Mouse (Mus musculus): ENCODE results near the gene Mus81.

Gene Mus81

GRCm38 (mm10) chr19:5487768-5488550, at the start of gene Mus81:
Gene Mus81, minus strand, starts transcription at chr19:5488402.
- DNase-seq, result peak; percentile 98

DNA sequence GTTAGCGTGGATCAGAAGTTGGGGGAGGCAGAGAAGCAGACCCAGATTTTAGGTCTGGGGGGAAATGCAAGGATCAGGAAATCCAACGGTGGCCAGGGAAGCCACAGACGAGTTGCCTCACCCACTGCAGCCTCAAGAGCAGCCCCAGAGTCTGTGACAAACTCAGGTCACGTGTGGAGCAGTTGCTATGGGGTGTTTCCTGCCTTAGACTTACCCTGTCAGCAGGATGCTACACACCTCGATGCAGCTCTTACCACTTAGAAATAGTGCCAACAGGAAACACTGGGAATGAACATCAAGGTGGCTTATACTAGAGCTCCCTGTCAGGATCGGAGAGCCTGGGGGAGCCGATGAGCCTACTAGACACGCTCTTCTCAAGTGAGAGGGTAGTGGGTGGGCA, 44.3 kb upstream of the Mus81 start:
- DNase-seq, result no peak

DNA sequence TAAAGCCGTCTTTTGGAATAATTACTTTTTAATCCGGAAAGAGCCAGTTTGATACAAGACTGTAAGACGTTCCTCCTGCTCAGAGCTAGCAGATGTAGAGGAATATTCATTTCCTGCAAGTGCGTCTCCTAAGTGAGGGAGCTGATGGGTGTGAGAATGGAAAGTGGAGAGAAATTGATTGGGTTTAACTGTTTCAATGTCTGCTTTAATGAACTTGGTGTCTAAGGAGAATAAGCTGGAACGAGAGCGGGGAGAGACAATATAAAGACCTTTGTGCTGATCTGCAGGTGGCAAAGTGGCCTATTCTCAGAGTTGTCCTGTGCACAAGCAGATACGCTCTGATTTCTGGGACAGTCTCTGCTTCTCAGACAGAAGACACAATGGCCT, 41.9 kb upstream of the Mus81 start:
- DNase-seq, result no peak

GRCm38 (mm10) chr19:5529325-5530137, 41.3 kb upstream of the Mus81 start:
- DNase-seq, result peak; percentile 99

DNA sequence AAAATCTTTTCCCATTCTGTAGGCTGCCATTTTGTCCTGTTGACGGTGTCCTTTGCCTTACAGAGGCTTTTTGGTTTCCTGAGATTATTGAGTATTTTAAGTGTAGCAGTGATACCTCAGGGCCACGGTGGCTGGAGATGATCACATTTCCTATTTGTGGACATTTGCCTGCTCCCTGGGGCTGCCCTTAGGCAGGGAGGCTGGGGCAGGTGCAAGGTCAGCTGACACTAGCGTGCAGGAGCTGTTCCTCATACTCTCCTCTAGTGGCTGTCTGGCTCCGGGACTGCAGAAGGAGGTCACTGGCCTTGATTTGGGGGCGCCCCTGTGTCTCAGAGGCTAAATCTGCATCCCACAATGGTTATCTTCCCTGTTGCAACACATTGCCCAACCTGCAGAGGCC, 37.0 kb upstream of the Mus81 start:
- no peak for DNase-seq

- DNase-seq, result no peak
Observed at GRCm38 (mm10) chr19:5518721-5519120, 30.5 kb upstream of the Mus81 start.

DNA sequence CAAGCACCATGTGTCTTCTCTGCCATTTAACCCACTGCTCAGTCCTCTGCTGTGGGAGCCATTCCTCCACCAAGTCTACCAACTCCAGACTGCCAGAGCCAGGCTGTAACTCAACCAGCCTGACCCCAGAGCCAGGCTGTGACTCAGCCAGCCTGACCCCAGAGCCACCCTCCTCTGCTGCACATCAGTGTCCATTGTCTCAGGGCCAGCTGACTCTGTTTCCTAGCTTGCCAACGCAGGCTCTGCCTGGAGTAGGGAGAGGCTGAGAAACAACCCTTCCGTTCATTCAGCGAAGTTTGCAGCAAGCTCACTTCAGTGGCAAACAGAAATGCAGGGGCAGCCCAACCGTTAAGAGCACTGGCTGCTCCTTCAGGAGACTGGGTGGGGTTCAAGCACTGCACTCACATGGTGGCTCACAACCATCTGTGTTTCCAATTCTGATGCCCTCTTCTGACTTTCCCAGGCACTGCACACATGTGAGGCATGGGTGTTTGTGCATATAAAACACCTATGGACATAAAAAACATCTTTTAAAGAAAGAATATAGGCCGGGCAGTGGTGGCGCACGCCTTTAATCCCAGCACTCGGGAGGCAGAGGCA, 28.8 kb upstream of the Mus81 start:
- no peak for DNase-seq

- no peak for DNase-seq
Observed at GRCm38 (mm10) chr19:5515840-5516777, 27.9 kb upstream of the Mus81 start.

- DNase-seq, result no peak
Observed at GRCm38 (mm10) chr19:5513005-5513349, 24.8 kb upstream of the Mus81 start.

DNA sequence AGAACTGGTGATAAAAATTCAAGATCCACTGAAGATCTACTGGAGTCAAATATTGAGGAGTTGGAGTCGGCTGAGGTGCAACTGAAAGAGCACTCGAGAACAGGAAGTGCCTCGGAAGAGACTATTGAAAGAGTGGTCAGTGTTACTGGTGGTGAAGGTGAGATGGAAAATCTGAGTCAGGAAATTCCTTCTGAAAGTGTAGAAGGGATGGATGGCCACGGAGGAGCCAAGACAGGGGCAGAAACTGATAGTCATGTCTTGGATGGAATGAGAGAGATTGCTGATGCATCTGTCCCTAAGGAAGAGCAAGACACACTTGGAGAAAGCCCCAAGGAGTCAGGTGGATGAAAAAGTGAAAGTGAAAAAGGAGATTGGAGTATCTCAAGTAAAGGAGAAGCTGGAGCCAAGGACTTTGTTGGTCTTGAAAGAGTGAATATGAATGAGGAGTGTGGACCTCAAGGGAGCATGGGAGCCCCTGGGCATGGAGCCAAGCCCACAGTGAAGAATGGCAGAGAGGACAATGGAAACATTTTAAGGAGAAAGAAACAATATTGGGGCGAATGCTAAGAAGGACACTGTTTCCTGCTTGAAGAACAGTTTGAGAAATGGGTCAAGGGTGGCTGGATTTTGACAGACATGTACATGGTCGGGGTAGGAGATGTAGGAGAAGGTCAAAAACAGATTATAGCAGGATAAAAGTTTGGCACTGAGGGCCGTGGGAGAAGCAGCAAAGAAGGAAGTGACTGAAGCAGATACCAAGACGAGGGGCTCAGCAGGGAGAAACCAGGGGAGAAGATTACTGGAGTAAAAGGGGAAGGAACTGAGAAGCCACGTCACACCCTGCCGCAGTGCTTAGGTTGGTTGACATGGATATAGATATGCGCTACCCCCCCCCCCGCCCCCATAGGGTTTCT, 24.1 kb upstream of the Mus81 start:
- DNase-seq, result no peak

DNA sequence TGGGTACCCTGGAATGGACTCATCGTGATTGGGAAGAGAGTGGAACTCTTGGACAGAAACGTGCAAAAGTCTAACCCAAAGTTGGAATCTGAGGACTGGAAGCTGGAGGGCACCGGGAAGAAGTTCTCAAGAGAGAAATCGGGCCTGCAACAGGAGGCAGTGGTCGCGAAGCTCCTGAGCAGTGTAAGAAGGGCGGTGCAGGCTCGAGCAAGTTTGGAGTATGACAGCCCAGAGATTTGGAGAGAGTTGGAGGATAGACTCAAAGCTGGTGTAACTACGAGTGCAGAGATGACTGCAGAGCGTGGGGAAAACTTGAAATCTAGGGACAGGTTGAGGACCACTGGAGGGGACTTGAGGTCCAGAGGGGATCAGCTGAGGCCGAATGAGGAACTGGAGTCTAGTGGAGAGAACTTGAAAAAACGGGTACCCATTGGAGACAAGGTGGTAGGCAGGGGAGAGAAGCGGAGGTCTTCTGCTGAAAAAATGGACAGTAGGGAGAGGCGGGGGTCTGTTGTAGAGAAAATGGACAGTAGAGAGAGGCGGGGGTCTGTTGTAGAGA, 23.0 kb upstream of the Mus81 start:
- no peak for DNase-seq

DNA sequence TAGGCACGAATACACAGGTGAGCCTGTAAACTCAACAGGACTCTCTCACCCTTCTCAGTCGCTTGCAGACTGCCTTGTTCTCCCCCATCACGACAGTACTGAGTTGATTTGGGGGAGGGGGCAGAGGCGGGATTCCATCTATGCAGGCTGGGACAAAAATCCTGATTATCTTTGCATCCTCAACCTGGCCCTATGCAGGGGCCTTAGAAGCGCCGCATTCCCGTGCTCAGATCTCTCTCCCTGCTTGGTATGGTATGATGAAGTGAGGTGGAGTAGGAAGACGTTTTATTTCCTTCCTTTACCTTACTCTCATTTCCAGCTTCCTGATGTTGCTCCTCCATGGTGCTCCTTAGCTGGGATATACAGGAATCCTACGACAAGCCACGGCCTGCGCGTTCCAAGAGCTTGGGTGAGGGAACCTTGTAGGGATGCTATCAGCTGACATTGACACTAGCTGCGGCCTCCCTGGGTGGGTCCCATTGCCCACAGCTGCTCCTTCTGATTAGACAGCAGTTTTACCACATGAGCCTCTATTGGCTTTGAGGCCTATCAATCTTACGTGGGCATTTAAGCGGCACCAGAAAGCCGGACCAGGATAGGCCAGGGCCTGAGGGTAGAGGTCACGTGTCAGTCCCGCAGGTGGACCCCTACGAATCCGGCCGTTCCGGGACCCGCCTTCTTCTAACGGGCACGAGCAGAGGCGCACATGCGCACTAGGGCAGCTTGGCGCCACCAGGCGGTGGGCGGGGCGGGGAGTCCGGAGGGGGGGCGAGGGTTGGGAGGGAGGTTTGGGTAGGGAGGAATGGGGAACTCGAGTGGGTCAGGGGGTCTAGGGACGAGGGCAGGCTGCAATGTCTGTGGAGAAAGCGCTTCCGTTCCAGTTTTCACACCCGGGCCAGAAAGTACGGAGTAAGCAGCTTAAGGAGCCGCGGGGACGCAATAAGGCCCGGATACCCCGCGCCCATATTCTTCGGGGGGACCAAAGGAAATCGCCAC, 22.1 kb upstream of the Mus81 start, which contains the start of gene Snx32:
TSS of gene Snx32 (minus strand) at position 508 of the 996 bp plus-strand sequence.
- peak; percentile 98 for DNase-seq

- no peak for DNase-seq
Observed at GRCm38 (mm10) chr19:5503687-5504086, 15.5 kb upstream of the Mus81 start, which contains the start of gene 1700020D05Rik. Gene 1700020D05Rik, minus strand, starts transcription at chr19:5503787.

DNA sequence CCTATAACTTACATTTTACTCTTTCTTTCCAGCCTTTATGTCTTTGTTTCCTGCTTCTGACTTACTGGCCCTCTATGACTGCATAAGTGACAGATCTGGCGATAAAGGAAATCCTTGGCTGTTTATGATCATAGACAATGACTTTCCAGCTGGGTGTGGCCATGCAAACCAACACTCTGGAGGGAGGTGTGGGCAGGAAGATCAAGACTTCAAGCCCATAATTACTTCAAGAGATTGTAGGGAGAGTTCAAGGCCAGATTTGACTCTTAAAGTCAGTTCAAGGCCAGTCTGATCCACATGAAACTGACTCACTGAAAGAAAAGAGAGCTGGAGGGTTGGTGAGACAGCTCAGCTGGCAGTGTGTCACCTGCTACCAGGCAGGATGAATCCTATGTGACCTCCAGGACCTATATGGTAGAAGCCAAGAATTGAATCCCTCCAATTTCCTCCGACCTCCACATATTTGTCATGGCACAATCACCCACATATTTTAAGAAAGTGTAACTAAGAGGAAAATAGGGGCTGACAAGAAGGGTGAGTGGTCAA, 12.2 kb upstream of the Mus81 start:
- DNase-seq, result no peak

DNA sequence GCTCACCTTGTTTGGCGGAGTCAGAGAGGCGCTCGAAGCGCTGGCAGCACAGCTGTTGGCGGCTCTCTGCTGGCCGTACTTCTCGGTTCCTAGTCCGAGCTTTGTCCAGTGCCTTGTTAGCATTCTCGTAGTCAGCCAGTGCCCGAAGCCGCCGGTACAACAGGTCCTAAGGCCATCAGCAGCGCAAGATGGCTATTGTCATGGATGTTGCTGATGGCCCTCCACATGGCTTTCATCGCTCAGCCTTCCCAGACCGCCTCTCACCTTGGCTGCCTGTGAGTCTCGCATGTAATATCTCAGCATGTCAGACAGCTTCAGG, 7.8 kb upstream of the Mus81 start:
- peak; percentile 21 for DNase-seq

DNA sequence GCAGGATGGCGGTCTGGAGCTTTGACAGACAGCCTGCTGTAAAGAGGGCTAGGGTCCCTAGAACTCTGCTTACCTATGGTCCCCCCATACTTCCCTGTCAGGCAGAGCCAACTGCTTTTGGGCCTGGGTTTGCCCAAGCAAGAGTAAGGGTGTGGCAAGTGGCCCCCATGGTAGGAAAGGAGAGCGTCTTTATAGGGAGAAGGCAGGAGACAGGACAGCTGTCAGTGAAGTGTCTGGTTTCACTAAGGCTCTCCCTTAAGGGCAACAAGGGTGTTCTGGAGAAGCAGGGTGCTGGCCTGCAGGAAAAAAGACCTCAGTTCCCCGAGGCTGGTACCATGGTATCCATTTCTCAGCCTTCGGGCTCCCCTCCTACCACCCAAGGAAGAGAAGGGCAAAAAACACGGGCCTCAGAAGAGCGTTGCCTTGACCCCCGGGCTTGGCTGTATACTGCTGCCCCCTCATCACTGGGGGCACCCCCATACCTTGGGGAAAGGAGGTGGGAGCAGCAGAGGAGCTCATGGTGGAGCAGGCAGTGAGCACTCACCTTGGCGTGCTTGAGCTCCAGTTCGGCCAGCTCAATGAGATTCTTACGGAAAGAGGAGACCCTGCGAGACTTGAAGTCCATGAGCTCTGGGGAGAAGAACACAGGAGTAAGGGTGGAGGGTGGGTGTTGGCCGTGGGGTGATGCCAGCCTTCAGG, 7.3 kb upstream of the Mus81 start:
- DNase-seq, result no peak

- DNase-seq, result peak; percentile 46
Observed at GRCm38 (mm10) chr19:5494314-5494713, 6.1 kb upstream of the Mus81 start.

DNA sequence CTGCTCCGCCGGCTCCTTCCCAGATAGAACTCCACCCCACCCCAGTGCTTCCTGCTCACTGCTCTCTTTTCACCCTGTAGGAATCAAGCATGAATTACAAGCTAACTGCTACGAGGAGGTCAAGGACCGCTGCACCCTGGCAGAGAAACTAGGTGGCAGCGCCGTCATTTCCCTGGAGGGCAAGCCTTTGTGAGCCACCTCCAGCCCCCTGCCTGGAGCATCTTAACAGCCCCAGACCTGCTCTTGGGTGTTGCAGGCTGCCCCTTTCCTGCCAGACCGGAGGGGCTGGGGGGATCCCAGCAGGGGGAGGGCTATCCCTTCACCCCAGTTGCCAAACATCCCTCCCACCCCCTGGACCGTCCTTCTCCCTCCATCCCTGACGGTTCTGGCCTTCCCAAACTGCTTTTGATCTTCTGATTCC, 5.1 kb upstream of the Mus81 start:
- peak; percentile 48 for DNase-seq

GRCm38 (mm10) chr19:5492641-5493040, 4.4 kb upstream of the Mus81 start:
- DNase-seq, result no peak
